Mouse (Mus musculus) forebrain, embryonic 16.5 days (tissue): ENCODE results near the gene Atp6v0c. TPM values are rescaled to one million over a fixed set of nuclear protein-coding genes. Genes with fewer than 3 reads are reported as not detected.
"Not testable (repeated sequence)": the region's sequence is repeated elsewhere in the genome, so short reads cannot be mapped to it uniquely, and the experiment has no call there.

ENCODE experiments used
- ATAC-seq: fragments of 200-750 bp; cut with Nextera tagmentation; 2 replicates; pipeline ENCODE4 v1.8.0; 2017; ENCODE audit warnings: mild to moderate bottlenecking, moderate library complexity
- H3K27ac ChIP-seq: fragments of 300-500 bp; sonication (generic); 2 replicates; pipeline ENCODE4 v1.5.1; 2014; ENCODE audit warnings: low read length, control low read depth
- H3K27me3 ChIP-seq: fragments of 300-500 bp; sonication (generic); replicated peaks from 2 replicates; pipeline ENCODE4 v1.6.1; 2014; ENCODE audit warnings: low read length; ENCODE audit not compliant: control insufficient read depth, insufficient read depth
- H3K36me3 ChIP-seq: fragments of 300-500 bp; sonication (generic); 2 replicates; pipeline ENCODE4 v1.6.1; 2014; ENCODE audit not compliant: control insufficient read depth, insufficient read depth
- H3K4me1 ChIP-seq: fragments of 300-500 bp; sonication (generic); replicated peaks from 2 replicates; pipeline ENCODE4 v1.6.1; 2014; ENCODE audit warnings: low read length; ENCODE audit not compliant: control insufficient read depth, insufficient read depth
- H3K4me2 ChIP-seq: fragments of 300-500 bp; sonication (generic); 2 replicates; pipeline ENCODE4 v1.6.1; 2014; ENCODE audit warnings: mild to moderate bottlenecking, low read length, control low read depth
- H3K4me3 ChIP-seq: fragments of 300-500 bp; sonication (generic); replicated peaks from 2 replicates; pipeline ENCODE4 v1.5.1; 2014; ENCODE audit warnings: mild to moderate bottlenecking, low read length, control low read depth
- H3K9ac ChIP-seq: fragments of 300-500 bp; sonication (generic); replicated peaks from 2 replicates; pipeline ENCODE4 v1.6.1; 2014; ENCODE audit warnings: low read depth, low read length, control low read depth
- H3K9me3 ChIP-seq: fragments of 300-500 bp; sonication (generic); 2 replicates; pipeline ENCODE4 v1.6.1; 2016; ENCODE audit warnings: low read length; ENCODE audit not compliant: control insufficient read depth
- WGBS: fragments of 180-500 bp; shearing (Covaris S2); extraction: QIAGEN DNeasy Blood & Tissue Kit; methylation state at CpG from one replicate; pipeline ENCODE4 v1.1.7; 2014; 5-methylcytosine and 5-hydroxymethylcytosine counted together
- polyA plus RNA-seq: library from polyadenylated mRNA; unstranded; fragments of >200 nt; fragmentation: Nextera tagmentation; extraction: Ambion mirVana; gene quantifications from 2 replicates; pipeline ENCODE4 v1.2.1, GENCODE M21; 2015

Atp6v0c gene
- polyA plus RNA-seq, 1 experiment from 2014 or later, result 1,064 TPM

GRCm38 (mm10) chr17:24137226-24137880 is 32.1 kb downstream of the Atp6v0c start:
- H3K36me3 ChIP-seq, result no peaks in the 10 kb centered on the region

GRCm38 (mm10) chr17:24134062-24134461 is 35.4 kb downstream of the Atp6v0c start:
- Histone ChIP-seq H3K9me3 (no peaks in the 10 kb centered on the region), H3K4me1 (no peaks in the 10 kb centered on the region), H3K4me3 (no peak overlapping the region), H3K4me2 (no peak overlapping the region), H3K27me3 (no peaks in the 10 kb centered on the region), H3K36me3 (no peaks in the 10 kb centered on the region), H3K9ac (no peak overlapping the region), H3K27ac (no peak overlapping the region)
- ATAC-seq, result no peak

More at GRCm38 (mm10) chr17:24137226-24137880, 32.1 kb downstream of the Atp6v0c start:
- 78% methylated on average over 2 of the region's 2 CpGs for WGBS
- Histone ChIP-seq H3K27me3 (no peaks in the 10 kb centered on the region), H3K4me2 (no peak overlapping the region), H3K27ac (no peak overlapping the region), H3K4me3 (no peak overlapping the region), H3K4me1 (peaks cover 22% of the 10 kb centered on the region), H3K9me3 (no peaks in the 10 kb centered on the region), H3K9ac (no peak overlapping the region)
- no peak for ATAC-seq

- H3K27ac ChIP-seq, ATAC-seq, H3K4me2 ChIP-seq, H3K4me1 ChIP-seq, H3K27me3 ChIP-seq, H3K9ac ChIP-seq, H3K9me3 ChIP-seq, H3K36me3 ChIP-seq, H3K4me3 ChIP-seq: not testable (repeated sequence)
- 89% methylated on average over 4 of the region's 4 CpGs for WGBS
Observed at GRCm38 (mm10) chr17:24132919-24133318, 36.6 kb downstream of the Atp6v0c start.

GRCm38 (mm10) chr17:24131570-24131969 is 37.9 kb downstream of the Atp6v0c start:
- H3K27ac ChIP-seq, result no peak overlapping the region
- H3K9me3 ChIP-seq, result no peaks in the 10 kb centered on the region
- H3K4me2 ChIP-seq, result no peak overlapping the region
- H3K9ac ChIP-seq, result no peak overlapping the region
- 82% methylated on average over 3 of the region's 3 CpGs for WGBS
- no peak for ATAC-seq
- no peaks in the 10 kb centered on the region for H3K36me3 ChIP-seq
- H3K4me1 ChIP-seq, result no peaks in the 10 kb centered on the region
- H3K27me3 ChIP-seq, result no peaks in the 10 kb centered on the region
- no peak overlapping the region for H3K4me3 ChIP-seq

GRCm38 (mm10) chr17:24129246-24129645 is 40.3 kb downstream of the Atp6v0c start:
- H3K9me3 ChIP-seq, H3K27ac ChIP-seq, H3K4me3 ChIP-seq, H3K4me1 ChIP-seq, H3K27me3 ChIP-seq, H3K9ac ChIP-seq, ATAC-seq, H3K36me3 ChIP-seq, H3K4me2 ChIP-seq: not testable (repeated sequence)
- WGBS, result 95% methylated on average over 3 of the region's 4 CpGs

GRCm38 (mm10) chr17:24127592-24127991 is 41.9 kb downstream of the Atp6v0c start:
- Histone ChIP-seq H3K4me2 (no peak overlapping the region), H3K36me3 (no peaks in the 10 kb centered on the region), H3K27ac (no peak overlapping the region), H3K9me3 (no peaks in the 10 kb centered on the region), H3K4me3 (no peak overlapping the region), H3K27me3 (no peaks in the 10 kb centered on the region), H3K9ac (no peak overlapping the region), H3K4me1 (no peaks in the 10 kb centered on the region)
- no peak for ATAC-seq
- WGBS, result 93% methylated on average over 1 of the region's 1 CpGs

GRCm38 (mm10) chr17:24126801-24127200 is 42.7 kb downstream of the Atp6v0c start:
- no peaks in the 10 kb centered on the region for H3K4me1 ChIP-seq
- no peaks in the 10 kb centered on the region for H3K27me3 ChIP-seq
- H3K36me3 ChIP-seq, result no peaks in the 10 kb centered on the region
- H3K9ac ChIP-seq, result no peak overlapping the region
- WGBS, result 86% methylated on average over 3 of the region's 3 CpGs
- ATAC-seq, result no peak
- no peak overlapping the region for H3K27ac ChIP-seq
- no peak overlapping the region for H3K4me3 ChIP-seq
- no peaks in the 10 kb centered on the region for H3K9me3 ChIP-seq
- no peak overlapping the region for H3K4me2 ChIP-seq

- no peak overlapping the region for H3K27ac ChIP-seq
- no peak overlapping the region for H3K4me3 ChIP-seq
- 86% methylated on average over 3 of the region's 3 CpGs for WGBS
- no peak overlapping the region for H3K4me2 ChIP-seq
- H3K9me3 ChIP-seq, result no peaks in the 10 kb centered on the region
- no peaks in the 10 kb centered on the region for H3K36me3 ChIP-seq
- ATAC-seq, result no peak
- no peaks in the 10 kb centered on the region for H3K27me3 ChIP-seq
- H3K9ac ChIP-seq, result no peak overlapping the region
- no peaks in the 10 kb centered on the region; the same call in 1 of the 2 replicates for H3K4me1 ChIP-seq
Observed at GRCm38 (mm10) chr17:24119446-24119845, 50.1 kb downstream of the Atp6v0c start.
